Mouse (Mus musculus) ES-Bruce4 (cell line): ENCODE data around the gene Hipk4. TPM values are rescaled to one million over a fixed set of nuclear protein-coding genes. Genes with fewer than 3 reads are reported as not detected.

Experiments used
- H3K27ac ChIP-seq: 2 replicates; pipeline ENCODE4 v1.5.1; 2012; ENCODE audit warnings: low read length, inconsistent platforms; ENCODE audit not compliant: insufficient read depth
- H3K27me3 ChIP-seq: 2 replicates; pipeline ENCODE4 v1.6.1; 2012; ENCODE audit warnings: mild to moderate bottlenecking, low read length, inconsistent platforms; ENCODE audit not compliant: control insufficient read depth, poor library complexity, insufficient read depth, severe bottlenecking
- H3K36me3 ChIP-seq: 2 replicates; pipeline ENCODE4 v1.6.1; 2012; ENCODE audit warnings: inconsistent platforms, mild to moderate bottlenecking, low read length, moderate library complexity; ENCODE audit not compliant: control insufficient read depth, poor library complexity, insufficient read depth, severe bottlenecking
- H3K4me1 ChIP-seq: one replicate; pipeline ENCODE4 v1.8.1; 2011; ENCODE audit warnings: low read length; ENCODE audit not compliant: control insufficient read depth, insufficient read depth
- H3K4me3 ChIP-seq: 2 replicates; pipeline ENCODE4 v1.5.1; 2011; ENCODE audit warnings: low read depth, mild to moderate bottlenecking, low read length
- H3K9ac ChIP-seq: 2 replicates; pipeline ENCODE4 v1.6.1; 2012; ENCODE audit warnings: low read depth, mild to moderate bottlenecking, inconsistent platforms; ENCODE audit not compliant: poor library complexity, severe bottlenecking
- H3K9me3 ChIP-seq: replicated peaks from 2 replicates; pipeline ENCODE4 v1.6.1; 2012; ENCODE audit warnings: mild to moderate bottlenecking, low read length, inconsistent platforms; ENCODE audit not compliant: control insufficient read depth, poor library complexity, insufficient read depth, severe bottlenecking
- CTCF ChIP-seq: IDR thresholded peaks from one replicate; pipeline ENCODE4 v1.8.1; 2011; ENCODE audit warnings: low read depth, low read length
- EP300 ChIP-seq: IDR thresholded peaks from 2 replicates; pipeline ENCODE4 v1.6.1; 2011; ENCODE audit warnings: low read depth, low read length; ENCODE audit not compliant: insufficient read depth
- POLR2A ChIP-seq: IDR thresholded peaks from one replicate; pipeline ENCODE4 v1.8.1; 2011; ENCODE audit warnings: low read length; ENCODE audit not compliant: insufficient read depth
- polyA plus RNA-seq: library from polyadenylated mRNA; stranded (reverse); fragments of >200 nt; gene quantifications from 2 replicates; pipeline ENCODE4 v1.2.4, GENCODE M21; 2011; ENCODE audit warnings: low read depth; ENCODE audit not compliant: missing spikeins, insufficient read depth, insufficient read length

The Hipk4 gene
- polyA plus RNA-seq, 1 experiment = 1.5 TPM

DNA sequence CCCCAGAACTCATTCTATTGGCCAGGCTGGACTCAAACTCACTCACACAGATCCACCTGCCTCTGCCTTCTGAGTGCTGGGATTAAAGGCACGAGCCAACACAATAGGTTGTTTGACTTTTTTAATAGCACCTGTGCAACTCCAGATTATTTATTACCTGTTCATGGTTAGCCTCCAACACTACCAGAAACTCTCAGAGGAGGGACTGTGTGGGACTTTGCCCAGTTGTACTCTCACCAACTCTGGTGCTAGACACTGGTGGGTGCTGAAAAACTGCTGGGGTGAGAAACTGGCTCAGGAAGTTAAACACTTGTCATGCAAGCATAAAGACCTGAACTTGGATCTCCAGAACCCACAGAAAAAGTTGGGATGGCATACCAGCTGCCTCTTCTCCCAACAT is 43.3 kb upstream of the Hipk4 start:
- Histone ChIP-seq H3K4me3 (no peak overlapping the region), H3K4me1 (peaks cover 6% of the 10 kb centered on the region), H3K9me3 (no peaks in the 10 kb centered on the region), H3K27me3 (no peaks in the 10 kb centered on the region), H3K9ac (no peak overlapping the region), H3K36me3 (peaks cover 3% of the 10 kb centered on the region), H3K27ac (no peak overlapping the region)
- TF ChIP-seq EP300 (no peak), CTCF (no peak), POLR2A (no peak)

DNA sequence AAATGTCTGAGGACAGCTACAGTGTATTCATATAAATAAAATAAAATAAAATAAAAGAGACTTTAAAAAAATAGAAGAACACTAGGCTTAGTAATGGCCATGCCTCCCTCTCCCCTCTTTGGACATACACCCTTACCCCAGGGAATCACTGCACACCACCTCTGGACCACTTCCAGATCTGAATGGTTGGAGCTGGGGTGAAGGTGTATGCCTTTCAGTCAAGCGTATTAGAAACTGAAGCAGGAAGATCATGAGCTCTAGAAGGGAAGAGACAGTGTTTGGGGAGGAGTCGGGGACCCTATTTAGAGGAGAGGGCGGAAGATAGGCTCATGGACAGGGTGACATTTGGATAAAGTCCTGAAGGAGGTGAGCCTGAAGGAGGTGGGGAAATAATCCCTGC is 42.6 kb upstream of the Hipk4 start:
- Histone ChIP-seq H3K27me3 (no peaks in the 10 kb centered on the region), H3K36me3 (peaks cover 3% of the 10 kb centered on the region), H3K9ac (no peak overlapping the region), H3K27ac (no peak overlapping the region), H3K9me3 (no peaks in the 10 kb centered on the region), H3K4me1 (peaks cover 6% of the 10 kb centered on the region), H3K4me3 (no peak overlapping the region)
- TF ChIP-seq POLR2A = no peak
- TF ChIP-seq EP300 = no peak
- TF ChIP-seq CTCF = no peak

DNA sequence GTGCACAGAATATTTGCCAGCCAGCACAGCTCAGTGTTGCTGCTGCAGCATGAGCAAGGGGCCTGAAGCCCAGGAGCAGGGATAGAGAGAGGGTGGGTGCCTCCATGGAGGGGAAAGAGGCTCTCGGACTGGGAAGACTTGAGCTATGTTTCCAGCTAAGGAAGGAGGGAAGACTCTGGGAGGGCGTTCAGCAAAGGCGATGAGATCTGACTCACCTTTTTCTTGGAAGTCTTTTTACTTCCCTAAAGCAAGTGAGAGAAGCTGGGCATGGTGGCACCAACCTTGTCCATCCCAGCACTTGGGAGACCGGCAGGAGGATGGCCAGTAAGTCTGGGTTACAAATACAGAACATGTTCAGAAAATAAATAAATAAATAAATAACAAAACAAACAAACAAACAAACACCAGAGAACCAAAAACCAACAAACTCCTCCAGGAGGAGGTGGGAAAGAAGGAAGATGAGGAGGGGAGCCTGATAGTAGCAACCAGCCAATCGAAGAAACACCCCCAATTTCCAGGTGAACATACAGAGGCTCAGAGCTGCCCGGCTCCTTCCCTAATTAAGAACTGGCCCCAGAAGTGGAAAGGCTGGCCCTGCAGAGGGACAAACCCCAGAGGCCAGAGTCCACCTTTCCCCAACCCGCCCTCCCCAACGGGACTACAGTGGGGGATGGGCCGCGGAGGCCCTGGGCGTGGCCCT is 42.0 kb upstream of the Hipk4 start:
- Histone ChIP-seq H3K9me3 (no peaks in the 10 kb centered on the region), H3K9ac (peak overlapping the region; percentile 56), H3K4me1 (peaks cover 4% of the 10 kb centered on the region), H3K27ac (no peak overlapping the region), H3K4me3 (peak overlapping the region; percentile 38; the same call in 1 of the 2 replicates), H3K36me3 (peaks cover 3% of the 10 kb centered on the region), H3K27me3 (no peaks in the 10 kb centered on the region)
- TF ChIP-seq EP300 (no peak), CTCF (no peak), POLR2A (no peak)

DNA sequence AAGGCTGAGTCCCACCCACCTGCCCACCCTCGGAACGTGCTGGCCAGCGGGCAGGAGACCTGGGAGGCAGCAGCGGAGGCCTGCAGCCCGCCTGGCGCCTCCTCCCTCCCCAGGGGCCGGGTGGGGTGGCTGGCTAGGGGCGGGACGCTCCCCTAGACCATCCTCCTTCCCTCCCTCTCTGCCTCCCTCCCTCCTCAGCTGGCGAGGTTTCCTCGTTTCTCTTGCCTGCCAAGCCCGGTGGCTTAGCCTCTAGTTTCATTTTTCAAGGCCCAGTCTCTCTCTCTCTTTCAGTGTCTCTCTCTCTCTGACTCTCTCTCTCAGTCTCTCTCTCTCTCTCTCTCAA is 41.5 kb upstream of the Hipk4 start:
- Histone ChIP-seq H3K27ac (peak overlapping the region; percentile 13; the same call in 1 of the 2 replicates), H3K9me3 (no peaks in the 10 kb centered on the region), H3K4me1 (peaks cover 4% of the 10 kb centered on the region), H3K36me3 (peaks cover under 1% of the 10 kb centered on the region; the same call in 1 of the 2 replicates), H3K27me3 (no peaks in the 10 kb centered on the region), H3K4me3 (peak overlapping the region; percentile 10; the same call in 1 of the 2 replicates), H3K9ac (peak overlapping the region; percentile 56)
- no peak for TF ChIP-seq CTCF
- peak; percentile 69; the same call in 1 of the 2 replicates for TF ChIP-seq EP300

DNA sequence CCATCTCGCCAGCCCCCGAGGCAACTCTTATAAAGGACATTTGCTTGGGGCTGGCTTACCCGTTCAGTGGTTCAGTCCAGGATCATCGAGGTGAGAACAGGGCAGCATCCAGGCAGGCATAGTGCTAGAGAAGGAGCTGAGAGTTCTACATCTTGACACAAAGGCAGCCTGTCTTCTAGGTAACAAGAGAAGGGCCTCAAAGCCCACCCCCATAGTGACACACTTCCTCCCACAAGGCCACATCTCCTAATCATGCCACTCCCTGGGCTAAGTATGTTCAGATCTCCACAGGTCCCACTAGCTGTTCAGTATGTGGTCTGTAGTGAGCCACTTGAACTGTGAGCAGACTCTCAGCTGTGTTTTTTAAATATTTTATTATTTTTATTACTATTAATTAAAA is 39.2 kb upstream of the Hipk4 start:
- TF ChIP-seq EP300 = no peak
- TF ChIP-seq POLR2A = no peak
- TF ChIP-seq CTCF = no peak
- 0 out of 2 replicates have a peak overlapping the region, but pooled peaks have one; percentile 7 for H3K27ac ChIP-seq
- no peak overlapping the region for H3K9ac ChIP-seq
- no peaks in the 10 kb centered on the region for H3K36me3 ChIP-seq
- H3K9me3 ChIP-seq = no peaks in the 10 kb centered on the region
- peaks cover 5% of the 10 kb centered on the region for H3K4me1 ChIP-seq
- peak overlapping the region; percentile 60 for H3K4me3 ChIP-seq
- H3K27me3 ChIP-seq = no peaks in the 10 kb centered on the region

DNA sequence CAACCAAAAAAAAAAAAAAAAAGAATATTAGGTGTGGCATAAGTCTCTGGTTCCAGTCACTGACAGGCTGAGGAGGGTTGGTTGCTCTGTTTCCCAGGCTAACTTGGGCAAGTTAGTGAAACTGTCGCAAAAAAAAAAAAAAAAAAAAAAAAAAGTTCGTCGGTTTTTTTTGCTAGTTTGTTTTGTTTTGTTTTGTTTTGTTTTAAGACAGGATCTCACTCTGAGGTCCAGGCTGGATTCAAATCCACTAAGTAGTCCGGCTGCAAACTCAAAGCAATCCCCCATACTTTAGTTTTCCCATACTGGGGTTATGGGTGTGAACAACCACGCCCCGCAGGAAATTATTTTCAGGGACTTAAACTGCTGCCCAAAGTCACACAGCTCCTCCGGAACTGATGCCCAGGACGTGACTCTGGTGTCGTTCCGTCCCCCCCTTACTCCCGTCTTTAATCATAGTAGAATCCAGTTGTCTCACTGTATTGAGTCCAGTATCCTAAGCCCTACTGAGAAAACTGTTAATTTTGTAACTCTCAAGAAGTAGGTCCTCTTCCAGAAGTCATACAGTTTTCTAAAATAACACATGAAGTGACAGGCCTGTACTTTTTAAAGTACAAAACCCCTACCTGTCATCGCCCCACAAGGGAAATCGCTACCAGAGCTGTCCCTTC is 36.8 kb upstream of the Hipk4 start:
- H3K4me1 ChIP-seq = peaks cover 7% of the 10 kb centered on the region
- TF ChIP-seq POLR2A = no peak
- TF ChIP-seq EP300 = no peak
- TF ChIP-seq CTCF = no peak
- peaks cover 2% of the 10 kb centered on the region; the same call in 1 of the 2 replicates for H3K36me3 ChIP-seq
- H3K27ac ChIP-seq = 0 out of 2 replicates have a peak overlapping the region, but pooled peaks have one; percentile 13
- H3K27me3 ChIP-seq = no peaks in the 10 kb centered on the region
- 0 out of 2 replicates have a peak overlapping the region, but pooled peaks have one; percentile 15 for H3K9ac ChIP-seq
- peak overlapping the region; percentile 45 for H3K4me3 ChIP-seq
- H3K9me3 ChIP-seq = no peaks in the 10 kb centered on the region
